Mouse (Mus musculus) lung, postnatal 0 days (tissue): ENCODE results near the gene Cdc25b.

Source experiments
- CTCF ChIP-seq: IDR thresholded peaks from 2 replicates; pipeline ENCODE4 v1.5.1; 2016; ENCODE audit warnings: antibody characterized with exemption, mild to moderate bottlenecking
- EP300 ChIP-seq: IDR thresholded peaks from 2 replicates; pipeline ENCODE4 v1.6.1; 2016; ENCODE audit warnings: antibody characterized with exemption, mild to moderate bottlenecking, control low read depth

DNA sequence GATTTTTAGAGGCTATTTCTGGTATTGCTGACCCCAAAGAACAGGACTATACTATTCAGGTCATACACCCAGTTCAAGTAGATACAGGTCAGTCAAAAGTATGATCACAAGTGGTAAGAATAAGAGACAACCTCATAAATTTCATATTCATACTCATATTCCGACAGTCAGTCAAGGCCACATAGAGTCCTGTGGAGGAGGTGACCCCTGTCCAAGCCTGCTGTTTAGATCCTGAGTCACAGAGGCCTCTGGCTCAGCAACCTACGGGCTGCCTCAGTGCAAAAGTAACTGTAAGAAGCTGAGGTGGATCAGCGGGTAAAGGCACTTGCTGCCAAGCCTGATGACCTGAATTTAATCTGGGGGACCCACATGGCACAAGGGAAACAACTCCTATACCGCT, 32.7 kb upstream of the Cdc25b start:
- TF ChIP-seq CTCF (no peak), EP300 (no peak)
